Mouse (Mus musculus) thymus, postnatal 14 days (tissue): Measurements from ENCODE around the gene Srgap3.

Source experiments
- DNase-seq: peaks from one replicate; pipeline ENCODE4 v3.0.0; 2021

Srgap3 gene

DNA sequence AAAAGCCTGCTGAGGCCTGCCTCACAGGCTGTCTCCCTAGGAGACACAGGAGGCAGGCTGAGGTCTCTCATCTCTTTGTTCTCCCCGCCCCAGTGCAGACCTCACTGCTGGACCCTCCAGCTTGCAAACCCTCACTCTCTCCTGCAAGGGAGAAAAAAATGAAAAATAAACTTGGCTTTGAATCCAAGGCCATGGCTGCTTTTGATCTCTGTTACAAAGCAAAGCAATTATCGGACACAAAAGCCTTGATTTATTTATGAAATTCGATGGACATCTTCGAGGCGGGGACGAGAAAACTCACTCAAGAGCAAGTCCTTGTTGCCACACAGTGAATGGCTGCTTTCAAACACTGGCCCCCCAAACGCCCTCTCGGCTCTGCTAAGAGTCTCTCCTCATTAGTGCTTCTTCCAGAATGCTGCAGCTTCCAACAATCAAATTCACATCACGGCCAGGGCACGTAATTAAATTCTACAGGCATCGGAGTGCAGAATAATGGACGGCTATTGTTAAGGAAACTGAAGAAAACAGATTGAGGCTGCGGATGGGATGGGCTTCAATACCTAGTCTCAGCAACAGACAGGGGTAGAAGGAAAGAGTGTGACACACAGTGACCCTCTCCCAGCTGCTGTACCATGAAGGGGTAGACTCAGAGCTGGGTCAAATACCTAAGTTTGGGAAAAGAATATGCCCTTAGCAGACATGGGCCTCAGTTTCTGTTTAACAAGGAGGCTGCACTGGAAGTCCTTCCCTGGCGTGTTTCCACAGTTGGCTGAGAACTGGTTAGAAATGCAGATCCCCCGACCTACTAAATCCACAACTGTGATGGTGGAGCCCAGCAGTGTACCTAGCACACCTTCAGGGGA lies 137.2 kb downstream of the Srgap3 start:
- DNase-seq, result no peak

- DNase-seq, result no peak
Observed at GRCm38 (mm10) chr6:112808738-112809137, 138.3 kb downstream of the Srgap3 start.

DNA sequence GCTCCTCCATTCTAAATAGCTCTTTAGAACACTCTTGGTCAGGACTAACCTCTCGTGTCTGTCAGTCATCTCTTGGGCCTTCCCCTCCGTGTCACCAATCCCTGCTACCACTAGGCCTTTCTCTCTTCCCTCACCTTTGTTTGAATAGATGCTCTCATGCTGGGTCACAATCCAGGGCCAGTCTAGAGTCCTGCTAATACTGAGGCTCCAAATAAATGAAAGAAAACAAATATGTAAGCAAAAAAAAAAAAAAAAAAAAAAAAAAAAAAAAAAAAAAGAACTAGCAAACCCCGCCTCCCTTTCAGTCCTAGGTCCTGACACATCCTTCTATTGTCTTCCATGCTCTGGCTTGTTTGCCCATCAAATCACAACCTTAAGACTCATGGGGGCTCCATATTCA lies 145.1 kb downstream of the Srgap3 start:
- DNase-seq, result no peak

DNA sequence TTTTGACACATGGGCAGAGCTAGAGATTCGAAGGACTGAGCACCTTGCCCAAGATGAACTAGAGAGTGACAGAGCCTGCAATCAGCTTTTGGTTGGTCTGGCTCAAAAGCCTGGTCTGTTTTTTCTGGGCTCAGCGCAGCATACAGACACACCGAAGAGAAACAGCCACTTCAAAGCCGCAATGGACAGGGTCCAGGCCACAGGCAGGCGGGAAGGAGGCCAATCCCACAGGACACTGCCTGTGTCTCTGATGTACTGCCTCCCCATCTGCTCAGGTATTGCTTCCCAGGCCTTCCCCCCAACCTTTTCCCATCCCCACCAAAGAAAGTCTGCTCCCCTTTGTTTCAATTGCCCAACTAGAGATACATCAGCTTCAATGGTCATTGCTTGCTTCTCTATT lies 148.7 kb downstream of the Srgap3 start:
- no peak for DNase-seq

- no peak for DNase-seq
Observed at GRCm38 (mm10) chr6:112796607-112797006, 150.5 kb downstream of the Srgap3 start.

GRCm38 (mm10) chr6:112793887-112794286 lies 153.2 kb downstream of the Srgap3 start:
- DNase-seq, result no peak

- no peak for DNase-seq
Observed at GRCm38 (mm10) chr6:112789901-112790300, 157.2 kb downstream of the Srgap3 start.

DNA sequence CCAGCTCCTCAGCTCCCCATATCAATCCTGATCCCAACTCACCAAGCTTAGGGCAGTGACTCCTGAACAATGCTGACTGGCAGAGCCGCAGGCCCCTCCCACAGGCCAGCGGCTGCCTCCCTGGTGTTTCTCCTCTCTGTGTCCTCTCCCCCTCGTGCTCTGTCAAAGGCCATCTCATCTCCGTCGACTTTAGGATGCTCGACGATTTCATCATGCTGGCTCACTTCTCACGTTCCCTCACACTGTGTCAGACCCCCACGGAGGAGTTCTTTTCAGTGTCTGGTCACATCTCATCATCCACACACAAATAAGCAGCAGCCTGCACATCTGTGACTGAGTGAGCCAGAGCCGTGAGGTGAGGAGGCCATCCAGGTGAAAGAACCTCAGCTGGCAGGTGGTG lies 158.4 kb downstream of the Srgap3 start:
- no peak for DNase-seq

GRCm38 (mm10) chr6:112788174-112788573 lies 158.9 kb downstream of the Srgap3 start:
- no peak for DNase-seq

DNA sequence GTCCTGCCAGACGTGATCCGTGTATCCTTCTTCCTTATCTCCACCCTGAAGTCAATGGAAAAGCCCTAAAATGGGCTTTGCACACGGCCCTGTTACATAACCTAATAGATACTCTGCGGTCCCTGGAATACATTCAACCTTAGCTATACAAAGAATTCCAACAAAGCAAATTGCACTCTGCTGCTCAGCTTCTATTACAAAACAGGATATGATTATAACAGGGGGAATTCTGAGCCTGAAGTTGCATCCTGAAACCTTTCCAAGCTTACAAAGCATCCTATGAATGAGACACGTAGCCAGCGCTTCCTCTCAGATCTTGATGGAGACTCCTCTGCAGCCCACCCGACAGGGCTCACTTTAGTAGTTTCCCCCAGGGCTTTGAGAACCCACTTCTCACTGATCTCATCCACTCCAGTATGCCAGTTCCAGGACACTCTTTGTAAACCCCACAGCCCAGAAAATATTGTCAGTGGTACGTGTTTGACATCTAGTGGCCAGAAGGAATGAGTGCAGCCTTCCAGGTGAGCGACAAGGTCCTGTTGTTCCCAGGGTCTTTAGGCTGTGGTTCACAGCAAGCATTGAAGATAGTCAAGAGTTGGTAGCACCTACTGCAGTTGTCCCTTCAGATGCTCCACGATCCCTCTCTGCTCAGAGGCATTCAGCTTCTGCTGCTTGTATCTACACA lies 165.5 kb downstream of the Srgap3 start:
- DNase-seq, result no peak

DNA sequence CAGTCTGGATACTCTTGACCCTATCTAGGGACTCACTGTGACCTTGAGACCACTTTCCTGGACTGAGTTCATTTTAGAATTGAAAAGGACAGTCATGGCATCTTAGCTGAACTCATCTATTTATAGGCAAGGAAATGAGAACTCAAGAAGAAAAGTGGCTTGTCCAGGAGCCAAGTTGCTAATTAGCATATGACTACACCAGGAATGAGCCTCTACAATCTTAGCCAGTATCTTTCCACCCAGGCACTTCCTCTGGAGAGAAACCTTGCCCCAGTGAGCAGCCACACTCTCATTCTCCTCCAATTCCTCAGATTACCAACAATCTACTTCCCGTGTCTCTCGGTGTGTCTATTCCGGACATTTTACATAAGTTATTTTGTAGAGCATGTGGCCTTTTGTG lies 168.9 kb downstream of the Srgap3 start:
- no peak for DNase-seq

- no peak for DNase-seq
Observed at GRCm38 (mm10) chr6:112776718-112777117, 170.3 kb downstream of the Srgap3 start.

- no peak for DNase-seq
Observed at GRCm38 (mm10) chr6:112773754-112774153, 173.3 kb downstream of the Srgap3 start.

GRCm38 (mm10) chr6:112770996-112771395 lies 176.1 kb downstream of the Srgap3 start:
- DNase-seq, result no peak

DNA sequence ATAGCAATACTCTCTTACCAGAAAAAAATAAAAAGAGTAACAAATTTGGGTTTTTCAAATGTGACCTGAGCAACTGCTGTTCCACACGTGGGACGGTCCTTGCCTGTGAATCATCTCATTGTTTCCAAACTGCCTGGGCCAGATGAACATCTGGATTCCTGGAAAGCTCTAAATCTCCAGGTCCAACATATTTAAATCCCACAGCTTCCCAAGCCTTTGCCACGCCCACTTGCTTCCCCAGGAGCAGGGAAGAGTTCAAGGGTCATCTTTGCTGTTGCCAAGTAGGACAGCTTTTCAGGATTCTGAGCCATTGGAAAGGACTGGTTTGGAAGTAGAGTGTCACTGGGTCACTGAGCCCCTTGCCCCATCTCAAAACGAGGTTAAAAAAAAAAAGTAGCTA lies 188.5 kb downstream of the Srgap3 start:
- no peak for DNase-seq

- DNase-seq, result no peak
Observed at GRCm38 (mm10) chr6:112756866-112757265, 190.2 kb downstream of the Srgap3 start.

DNA sequence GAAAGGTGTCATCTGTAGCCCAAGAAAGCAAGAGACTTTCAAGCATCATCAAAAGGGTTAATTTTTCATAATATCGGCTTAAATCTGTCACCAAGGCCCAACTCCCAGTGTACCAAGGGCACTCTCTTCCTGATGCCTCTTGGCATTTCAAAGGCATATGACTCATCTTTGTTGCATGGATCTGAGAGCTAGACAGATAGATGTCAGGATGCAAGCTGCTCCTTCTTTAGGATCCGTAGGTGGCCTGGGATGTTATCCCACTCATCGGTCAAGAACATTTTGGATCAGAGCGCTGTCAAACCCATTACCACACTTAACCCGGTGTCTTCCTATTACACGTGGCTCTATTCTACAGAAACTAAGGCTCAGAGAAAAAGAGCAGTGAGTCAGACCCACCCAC lies 192.1 kb downstream of the Srgap3 start:
- no peak for DNase-seq

DNA sequence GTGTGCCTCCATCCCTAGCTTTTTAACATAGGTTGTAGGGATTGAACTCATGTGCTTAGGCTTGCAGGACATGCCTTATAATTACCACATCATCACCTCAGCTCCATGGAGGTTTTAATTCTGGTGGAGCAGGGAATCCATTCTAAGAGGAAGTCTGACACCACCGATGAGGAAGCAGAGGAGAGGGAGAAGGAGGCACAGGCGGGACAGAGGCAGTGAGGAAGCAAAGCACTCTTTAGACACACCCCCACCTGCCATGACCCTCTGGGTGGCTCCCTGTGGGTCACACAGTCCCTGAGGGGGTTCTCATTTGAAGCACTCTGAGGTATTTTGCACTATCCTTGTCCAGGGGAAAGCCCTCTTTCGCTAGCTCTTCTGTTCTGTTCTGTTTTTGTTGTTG lies 194.5 kb downstream of the Srgap3 start:
- DNase-seq, result no peak

DNA sequence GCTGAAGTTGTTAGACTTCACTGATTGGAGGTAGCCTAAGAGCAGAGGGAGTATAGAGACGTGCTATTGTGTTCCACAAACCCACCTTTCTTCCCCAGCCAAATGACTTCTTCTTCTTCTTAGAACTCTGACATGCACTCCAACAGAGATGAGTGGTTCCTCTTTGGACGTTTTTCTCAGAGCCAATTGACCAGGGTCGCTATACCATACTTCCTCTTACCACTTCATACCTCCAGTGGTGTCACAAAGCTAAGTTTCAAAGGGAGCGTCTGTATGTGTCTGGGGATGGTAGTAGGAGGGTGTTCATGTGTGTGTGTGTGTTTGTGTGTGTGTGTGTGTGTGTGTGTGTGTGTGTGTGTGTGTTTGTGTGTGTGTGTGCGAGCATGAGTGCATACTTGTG lies 195.1 kb downstream of the Srgap3 start:
- no peak for DNase-seq

- DNase-seq, result no peak
Observed at GRCm38 (mm10) chr6:112742297-112742696, 204.8 kb downstream of the Srgap3 start.

GRCm38 (mm10) chr6:112741766-112742165 lies 205.3 kb downstream of the Srgap3 start:
- no peak for DNase-seq

- no peak for DNase-seq
Observed at GRCm38 (mm10) chr6:112739635-112740034, 207.4 kb downstream of the Srgap3 start.

DNA sequence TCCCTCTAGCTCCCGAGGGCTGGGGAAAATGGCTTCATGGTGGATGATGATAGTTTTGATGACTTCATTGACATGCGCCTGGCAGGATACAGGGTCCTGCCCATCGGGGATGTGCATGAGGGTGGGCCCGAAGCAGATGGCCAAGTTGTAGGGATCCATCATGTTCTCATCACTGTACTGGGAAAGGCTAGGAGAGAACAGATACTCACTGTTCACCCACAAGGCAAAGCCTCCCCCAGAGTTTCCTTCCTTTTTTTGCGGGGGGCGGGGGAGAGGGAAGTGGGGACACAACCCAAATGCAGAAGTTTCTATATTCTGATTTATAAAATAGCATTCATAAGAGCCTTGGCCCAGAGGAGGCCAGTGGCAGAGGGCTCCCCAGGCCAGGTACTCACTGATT lies 208.1 kb downstream of the Srgap3 start:
- no peak for DNase-seq

GRCm38 (mm10) chr6:112736471-112736870 lies 210.6 kb downstream of the Srgap3 start:
- no peak for DNase-seq
